Mouse (Mus musculus): ENCODE measurements around the gene Mkrn2. TPM values are rescaled to one million over a fixed set of nuclear protein-coding genes. Genes with fewer than 3 reads are reported as not detected.

The Mkrn2 gene
- polyA plus RNA-seq, 1 experiment = 158 TPM

DNA sequence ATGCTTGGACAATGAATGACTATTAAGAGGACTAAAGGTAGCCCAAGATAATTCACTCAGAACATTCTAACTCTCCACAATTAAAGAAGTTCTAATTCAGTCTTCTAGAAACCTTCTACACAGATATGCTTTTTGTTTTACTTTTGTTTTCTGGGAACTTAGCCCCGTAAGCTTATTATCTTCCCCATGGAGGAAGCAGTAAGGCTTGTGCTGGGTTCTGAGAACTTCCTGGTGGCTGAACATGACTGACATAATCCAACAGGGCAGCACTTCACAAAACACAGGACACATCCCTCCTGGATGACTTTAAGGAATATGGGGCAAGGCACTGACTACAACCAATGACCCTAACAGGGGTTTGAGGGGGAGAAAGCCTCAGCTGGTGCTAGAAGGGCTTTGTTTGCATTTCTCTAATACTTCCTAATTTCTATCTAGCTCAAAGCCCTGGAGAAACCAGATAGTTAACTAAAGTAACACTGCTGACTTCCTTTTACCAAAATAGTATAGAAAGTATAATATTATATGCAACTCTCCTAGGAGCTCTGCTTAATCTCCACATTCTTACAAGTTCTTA is 48.2 kb downstream of the Mkrn2 start:
- H3K27ac ChIP-seq (ENCODE audit: control insufficient read depth, insufficient read depth, low read length) = no peak overlapping the region
- H3K27me3 ChIP-seq (ENCODE audit: control insufficient read depth, insufficient read depth, low read length) = no peaks in the 10 kb centered on the region
- 33% methylated on average over 1 of the region's 1 CpGs for WGBS
- no peak for TF ChIP-seq POLR2A (IDR thresholded peaks at IDR 0.05; ENCODE audit: control insufficient read depth, extremely low read depth, insufficient read depth, low read length, poor library complexity)
- no peak for TF ChIP-seq CTCF (IDR thresholded peaks at IDR 0.05; ENCODE audit: borderline replicate concordance, control insufficient read depth, extremely low read depth, insufficient read depth, low read length, poor library complexity)
- DNase-seq = no peak
- no peak overlapping the region for H3K4me3 ChIP-seq (ENCODE audit: control insufficient read depth, insufficient read depth, low read length)
- no peaks in the 10 kb centered on the region for H3K36me3 ChIP-seq (ENCODE audit: control insufficient read depth, insufficient read depth, low read length)
- H3K4me1 ChIP-seq (replicated peaks; ENCODE audit: control insufficient read depth, insufficient read depth, low read length) = peaks cover 13% of the 10 kb centered on the region; the same call in 1 of the 2 replicates

DNA sequence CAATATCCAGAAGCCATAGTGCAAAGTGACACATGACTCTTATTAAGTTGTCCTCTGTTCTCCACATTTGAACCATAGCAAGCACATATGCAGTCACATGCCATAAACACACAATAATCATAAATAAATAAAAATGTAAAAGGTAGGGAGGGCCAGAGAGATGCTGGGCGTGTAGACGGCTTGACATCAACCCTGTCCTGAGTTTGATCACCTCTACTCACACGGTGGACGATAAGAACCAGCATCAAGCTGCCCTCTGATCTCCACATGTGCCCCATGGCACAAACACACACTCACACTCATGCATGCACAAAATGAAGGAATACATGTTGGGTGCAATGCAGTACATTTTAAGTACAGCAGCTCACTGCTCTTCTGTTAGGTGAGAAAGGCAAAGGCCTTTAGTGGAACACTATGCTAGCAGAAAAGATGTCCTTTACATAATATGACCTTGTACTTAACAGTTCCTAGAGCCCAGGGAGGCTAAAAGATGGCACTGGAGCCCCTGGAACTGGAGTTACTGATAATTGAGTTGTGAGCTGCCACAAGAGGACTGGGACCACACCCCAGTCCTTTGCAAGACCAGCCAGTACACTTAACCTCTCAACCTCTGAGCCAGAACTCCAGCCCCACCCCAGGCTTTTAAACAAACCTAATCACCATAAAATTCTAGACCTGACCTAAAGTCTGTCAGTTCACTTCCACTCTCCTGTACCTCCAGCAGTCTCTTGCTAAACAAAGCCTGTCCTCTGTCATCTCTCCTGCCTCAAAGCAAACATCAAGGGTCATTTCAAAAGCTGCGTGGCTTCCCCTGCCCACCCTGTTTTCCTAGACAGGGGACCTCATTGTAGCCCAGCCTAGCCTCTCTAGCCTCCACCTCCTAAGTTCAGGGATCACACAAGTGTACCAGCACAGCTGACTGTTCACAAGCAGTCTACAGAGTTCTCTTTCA is 49.0 kb downstream of the Mkrn2 start:
- Histone ChIP-seq H3K4me3 (ENCODE audit: control insufficient read depth, insufficient read depth, low read length) (no peak overlapping the region), H3K4me1 (replicated peaks; ENCODE audit: control insufficient read depth, insufficient read depth, low read length) (peaks cover 13% of the 10 kb centered on the region; the same call in 1 of the 2 replicates), H3K27ac (ENCODE audit: control insufficient read depth, insufficient read depth, low read length) (no peak overlapping the region), H3K36me3 (ENCODE audit: control insufficient read depth, insufficient read depth, low read length) (no peaks in the 10 kb centered on the region), H3K27me3 (ENCODE audit: control insufficient read depth, insufficient read depth, low read length) (no peaks in the 10 kb centered on the region)
- WGBS = 67% methylated on average over 5 of the region's 5 CpGs
- no peak for DNase-seq
- TF ChIP-seq CTCF (IDR thresholded peaks at IDR 0.05; ENCODE audit: borderline replicate concordance, control insufficient read depth, extremely low read depth, insufficient read depth, low read length, poor library complexity) = no peak
- no peak for TF ChIP-seq POLR2A (IDR thresholded peaks at IDR 0.05; ENCODE audit: control insufficient read depth, extremely low read depth, insufficient read depth, low read length, poor library complexity)

DNA sequence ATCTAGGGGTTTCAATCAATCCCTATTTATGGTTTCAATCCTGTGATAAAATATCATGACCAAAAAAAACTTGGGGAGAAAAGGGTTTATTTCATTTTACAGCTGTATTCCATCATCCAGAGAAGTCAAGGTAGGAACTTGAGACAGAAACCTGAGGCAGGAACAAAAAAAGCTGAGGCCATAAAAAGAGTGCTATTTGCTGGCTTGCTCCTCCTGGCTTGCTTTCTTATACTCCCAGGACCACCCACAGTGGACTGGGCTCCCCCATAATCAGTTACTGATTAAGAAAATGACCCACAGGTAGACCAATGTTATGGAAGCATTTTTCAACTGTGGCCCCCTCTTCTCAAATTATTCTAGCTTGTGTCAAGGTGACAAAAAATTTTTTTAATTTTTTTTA is 50.0 kb downstream of the Mkrn2 start:
- TF ChIP-seq CTCF (IDR thresholded peaks at IDR 0.05; ENCODE audit: borderline replicate concordance, control insufficient read depth, extremely low read depth, insufficient read depth, low read length, poor library complexity) = no peak
- TF ChIP-seq POLR2A (IDR thresholded peaks at IDR 0.05; ENCODE audit: control insufficient read depth, extremely low read depth, insufficient read depth, low read length, poor library complexity) = no peak
- Histone ChIP-seq H3K27ac (ENCODE audit: control insufficient read depth, insufficient read depth, low read length) (no peak overlapping the region), H3K36me3 (ENCODE audit: control insufficient read depth, insufficient read depth, low read length) (no peaks in the 10 kb centered on the region), H3K4me3 (ENCODE audit: control insufficient read depth, insufficient read depth, low read length) (no peak overlapping the region), H3K4me1 (replicated peaks; ENCODE audit: control insufficient read depth, insufficient read depth, low read length) (peaks cover 13% of the 10 kb centered on the region; the same call in 1 of the 2 replicates), H3K27me3 (ENCODE audit: control insufficient read depth, insufficient read depth, low read length) (no peaks in the 10 kb centered on the region)
- DNase-seq = no peak

DNA sequence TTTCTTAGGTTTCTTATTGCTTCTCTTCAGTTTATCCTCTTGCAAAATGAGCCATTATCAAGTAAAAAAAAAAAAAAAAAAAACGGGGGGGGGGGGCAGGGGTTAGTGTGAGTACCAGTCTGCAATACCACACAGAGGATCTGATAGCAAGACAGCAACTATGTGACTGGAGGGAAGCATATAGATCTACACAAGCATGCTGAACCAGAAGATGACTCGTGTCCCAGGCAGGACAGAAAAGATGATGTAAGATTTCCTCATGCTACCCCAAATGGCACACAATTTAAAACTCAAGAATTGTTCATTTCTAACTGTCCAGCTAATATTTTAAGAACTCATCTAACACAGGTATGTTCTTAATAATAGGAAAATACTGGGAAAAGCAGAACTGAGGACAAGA is 52.2 kb downstream of the Mkrn2 start:
- Histone ChIP-seq H3K27ac (ENCODE audit: control insufficient read depth, insufficient read depth, low read length) (no peak overlapping the region), H3K27me3 (ENCODE audit: control insufficient read depth, insufficient read depth, low read length) (no peaks in the 10 kb centered on the region), H3K36me3 (ENCODE audit: control insufficient read depth, insufficient read depth, low read length) (no peaks in the 10 kb centered on the region), H3K4me1 (replicated peaks; ENCODE audit: control insufficient read depth, insufficient read depth, low read length) (peaks cover 11% of the 10 kb centered on the region; the same call in 1 of the 2 replicates), H3K4me3 (ENCODE audit: control insufficient read depth, insufficient read depth, low read length) (no peak overlapping the region)
- 74% methylated on average over 2 of the region's 2 CpGs for WGBS
- DNase-seq = no peak
- no peak for TF ChIP-seq POLR2A (IDR thresholded peaks at IDR 0.05; ENCODE audit: control insufficient read depth, extremely low read depth, insufficient read depth, low read length, poor library complexity)
- no peak for TF ChIP-seq CTCF (IDR thresholded peaks at IDR 0.05; ENCODE audit: borderline replicate concordance, control insufficient read depth, extremely low read depth, insufficient read depth, low read length, poor library complexity)

DNA sequence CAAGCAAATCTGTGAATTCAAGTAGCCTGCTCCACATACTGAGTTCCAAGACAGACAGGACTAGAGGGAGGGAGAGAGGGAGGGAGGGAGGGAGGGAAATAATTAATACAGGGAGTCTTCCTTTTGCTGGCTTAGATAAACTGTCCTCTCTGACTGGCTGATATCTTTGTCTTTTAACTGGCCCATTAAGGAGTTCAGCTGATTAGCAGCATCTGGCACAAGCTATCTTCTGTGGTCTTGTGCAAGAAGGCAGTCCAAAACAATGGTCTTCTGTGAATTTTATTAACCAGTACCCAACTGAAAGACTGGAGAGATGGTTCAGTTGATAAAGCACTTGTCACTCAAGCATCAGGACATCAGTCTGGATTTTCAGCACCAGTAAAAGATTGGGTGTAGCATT is 57.1 kb downstream of the Mkrn2 start:
- Histone ChIP-seq H3K36me3 (ENCODE audit: control insufficient read depth, insufficient read depth, low read length) (no peaks in the 10 kb centered on the region), H3K27me3 (ENCODE audit: control insufficient read depth, insufficient read depth, low read length) (no peaks in the 10 kb centered on the region), H3K4me1 (replicated peaks; ENCODE audit: control insufficient read depth, insufficient read depth, low read length) (0 out of 2 replicates have a peak, but pooled peaks cover 2% of the 10 kb centered on the region), H3K27ac (ENCODE audit: control insufficient read depth, insufficient read depth, low read length) (no peak overlapping the region), H3K4me3 (ENCODE audit: control insufficient read depth, insufficient read depth, low read length) (no peak overlapping the region)
- TF ChIP-seq CTCF (IDR thresholded peaks at IDR 0.05; ENCODE audit: borderline replicate concordance, control insufficient read depth, extremely low read depth, insufficient read depth, low read length, poor library complexity) (no peak), POLR2A (IDR thresholded peaks at IDR 0.05; ENCODE audit: control insufficient read depth, extremely low read depth, insufficient read depth, low read length, poor library complexity) (no peak)
- no peak for DNase-seq

DNA sequence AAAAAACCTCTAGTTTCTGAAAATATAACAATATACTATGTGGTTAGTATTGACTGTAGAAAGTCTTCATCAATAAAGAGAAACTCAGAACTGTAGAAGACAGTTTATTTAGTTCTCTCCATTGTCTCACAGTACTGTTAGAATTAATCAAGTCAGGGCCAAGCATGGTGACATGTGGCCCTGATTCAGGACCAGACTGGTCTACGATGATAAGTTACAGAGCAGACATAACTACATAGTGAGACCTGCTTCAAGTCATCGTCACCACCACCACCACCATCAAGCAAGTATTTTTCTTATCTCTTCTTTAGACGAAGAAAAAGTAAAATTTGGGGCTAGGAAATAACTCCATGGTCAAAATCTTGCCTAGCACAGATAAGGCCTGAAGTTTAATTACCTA is 62.6 kb downstream of the Mkrn2 start:
- no peak overlapping the region for H3K4me3 ChIP-seq (ENCODE audit: control insufficient read depth, insufficient read depth, low read length)
- H3K27ac ChIP-seq (ENCODE audit: control insufficient read depth, insufficient read depth, low read length) = no peak overlapping the region
- WGBS = 96% methylated on average over 3 of the region's 3 CpGs
- 0 out of 2 replicates have a peak, but pooled peaks cover 2% of the 10 kb centered on the region for H3K4me1 ChIP-seq (replicated peaks; ENCODE audit: control insufficient read depth, insufficient read depth, low read length)
- H3K27me3 ChIP-seq (ENCODE audit: control insufficient read depth, insufficient read depth, low read length) = no peaks in the 10 kb centered on the region
- no peak for DNase-seq
- no peak for TF ChIP-seq POLR2A (IDR thresholded peaks at IDR 0.05; ENCODE audit: control insufficient read depth, extremely low read depth, insufficient read depth, low read length, poor library complexity)
- no peak for TF ChIP-seq CTCF (IDR thresholded peaks at IDR 0.05; ENCODE audit: borderline replicate concordance, control insufficient read depth, extremely low read depth, insufficient read depth, low read length, poor library complexity)
- no peaks in the 10 kb centered on the region for H3K36me3 ChIP-seq (ENCODE audit: control insufficient read depth, insufficient read depth, low read length)

Measured in thymus, adult 2 months (tissue).